Mouse (Mus musculus): ENCODE results near the gene Uap1l1.

The Uap1l1 gene

DNA sequence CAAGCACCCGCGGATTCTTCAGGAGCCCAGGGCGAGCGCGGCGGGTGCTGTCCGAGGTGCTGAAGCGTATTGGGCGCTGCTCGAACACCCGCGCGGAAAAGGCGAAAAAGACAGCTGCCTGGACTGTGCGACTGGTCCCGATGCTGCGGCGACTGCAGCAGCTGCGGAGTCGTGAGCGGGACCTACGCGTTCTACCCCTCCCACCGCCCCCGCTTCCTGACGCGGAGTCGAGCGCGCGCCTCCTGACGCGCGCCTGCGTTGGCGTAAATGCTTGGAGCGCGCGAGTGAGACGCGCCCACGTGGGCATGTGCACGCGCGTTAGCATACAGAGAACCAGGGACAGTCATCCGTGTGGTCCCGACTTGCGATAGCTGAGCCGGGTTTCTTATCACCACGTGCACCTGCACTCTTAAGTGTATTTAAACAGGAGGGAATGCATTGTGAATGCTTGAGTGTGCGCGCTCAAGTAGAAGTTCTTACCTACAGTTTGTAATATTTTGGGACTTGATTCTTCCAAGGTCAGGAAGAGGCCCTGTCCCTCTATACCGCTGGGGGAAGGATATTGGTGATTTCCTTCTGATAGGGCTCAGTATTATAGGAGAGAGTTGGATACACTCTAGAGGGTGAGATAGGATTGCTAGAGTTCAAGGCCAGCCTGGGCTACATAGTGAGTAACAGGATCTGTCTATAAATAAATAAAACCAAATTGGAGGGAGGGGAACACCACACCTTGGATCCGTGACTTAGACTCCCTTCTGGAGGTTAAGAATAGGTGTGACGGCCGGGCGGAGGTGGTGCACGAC lies 46.3 kb downstream of the Uap1l1 start, which contains the start of gene Grin1:
Grin1 (minus strand) TSS at position 217 of the 803 bp plus-strand sequence.
- DNase-seq (ENCODE audit: low read depth, low spot score) = peak; percentile 57

DNA sequence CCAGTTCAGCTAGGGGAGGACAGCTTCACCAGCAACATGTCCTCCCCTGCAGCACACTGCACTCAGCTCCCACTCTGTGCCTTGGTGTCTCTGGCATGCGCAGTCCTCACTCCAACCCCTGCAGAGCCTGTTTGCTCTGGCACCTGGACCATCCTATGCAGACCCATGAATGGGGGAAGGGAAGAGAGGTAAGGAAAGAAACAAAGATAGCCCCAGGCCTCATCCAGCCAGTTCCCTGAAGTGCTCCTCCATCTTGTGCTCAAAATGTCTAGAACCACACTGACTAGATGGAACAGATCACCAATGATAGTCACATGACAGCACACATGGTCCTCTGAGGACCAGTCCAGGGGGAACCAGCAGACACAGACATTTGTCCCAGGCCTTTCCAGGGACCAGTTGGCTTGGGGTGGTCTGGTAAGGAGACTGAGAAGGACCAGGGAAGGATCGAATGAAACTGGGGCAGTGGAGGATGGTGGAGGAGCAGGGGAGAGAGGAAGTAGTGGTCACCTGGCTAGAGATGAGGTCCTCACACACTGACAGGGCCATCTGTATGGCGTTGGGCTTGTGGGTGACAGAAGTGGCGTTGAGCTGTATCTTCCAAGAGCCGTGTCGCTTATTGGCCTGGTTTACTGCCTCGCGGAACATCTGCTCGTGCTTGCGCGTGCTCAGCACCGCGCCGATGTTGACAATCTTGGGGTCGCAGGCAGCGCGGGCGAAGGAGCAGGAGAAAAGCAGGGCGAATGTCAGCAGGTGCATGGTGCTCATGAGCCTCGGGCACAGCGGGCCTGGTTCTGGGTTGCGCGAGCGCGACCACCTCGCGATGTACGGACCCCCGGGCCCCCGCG lies 47.1 kb downstream of the Uap1l1 start:
- DNase-seq (ENCODE audit: low read depth, low spot score) = no peak

DNA sequence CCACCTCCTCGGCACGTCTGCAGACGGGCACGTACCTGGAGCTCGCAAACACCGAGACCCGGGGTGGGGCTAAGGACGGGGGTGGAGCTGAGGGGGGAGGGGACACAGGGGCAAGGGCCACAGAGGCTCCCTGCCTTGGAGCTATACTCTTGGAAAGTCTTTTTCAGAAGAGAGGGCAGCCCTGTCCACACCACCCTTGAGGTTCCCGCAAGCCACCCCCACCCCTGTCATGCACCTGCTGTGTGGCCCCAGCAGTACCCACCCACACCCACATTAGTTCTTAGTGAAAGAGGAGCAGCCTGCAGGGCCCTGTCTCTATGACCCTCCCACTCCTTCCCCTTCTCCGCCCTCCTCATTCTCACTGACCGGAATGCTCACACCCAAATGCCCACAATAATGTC lies 54.0 kb downstream of the Uap1l1 start:
- DNase-seq (ENCODE audit: low read depth, low spot score) = no peak

DNA sequence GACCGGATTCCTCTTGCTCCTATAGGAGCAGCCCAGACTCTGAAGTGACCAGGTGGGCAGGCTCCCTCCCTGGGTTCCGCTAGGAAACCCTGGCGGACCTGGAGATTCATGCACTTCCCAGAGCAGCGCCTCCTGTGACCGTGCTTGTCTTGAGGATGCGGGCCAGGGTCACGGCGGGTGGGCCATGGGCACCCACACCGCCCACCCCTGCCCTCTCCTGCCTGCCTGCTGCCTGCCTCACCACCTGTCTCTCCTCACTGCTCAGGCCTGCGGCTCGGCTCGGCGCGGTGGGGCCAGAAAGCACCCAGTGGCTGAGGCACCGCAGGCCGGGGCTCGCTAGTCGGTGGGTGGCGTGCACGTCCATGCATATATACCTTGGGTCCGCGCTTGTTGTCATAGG lies 54.5 kb downstream of the Uap1l1 start:
- no peak for DNase-seq (ENCODE audit: low read depth, low spot score)

DNA sequence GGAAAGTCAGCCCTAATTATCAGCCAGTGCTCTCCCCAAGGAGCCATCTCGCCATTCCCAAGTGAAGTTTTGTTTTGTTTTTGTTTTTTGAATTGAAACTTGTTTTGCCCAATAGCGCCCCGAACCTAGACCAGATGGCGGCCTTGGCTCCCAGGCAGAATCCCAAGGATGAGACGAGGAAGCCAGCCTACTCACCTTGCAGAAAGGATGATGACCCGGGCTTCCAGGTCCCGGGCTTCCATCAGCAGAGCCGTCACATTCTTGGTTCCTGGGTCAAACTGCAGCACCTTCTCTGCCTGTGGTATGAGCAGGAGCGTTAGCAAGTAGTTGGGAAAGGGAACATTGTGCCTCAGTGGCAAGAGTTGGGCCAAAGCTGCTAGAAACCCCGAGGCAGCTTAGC lies 55.3 kb downstream of the Uap1l1 start:
- DNase-seq (ENCODE audit: low read depth, low spot score) = no peak
